Mouse (Mus musculus) C2C12 (cell line): ENCODE results near the gene Gm20441. TPM values are rescaled to one million over a fixed set of nuclear protein-coding genes. Genes with fewer than 3 reads are reported as not detected.

Experiments used
- H3K27me3 ChIP-seq: one replicate; pipeline ENCODE4 v1.6.1; 2011; ENCODE audit not compliant: control insufficient read depth, insufficient read depth, insufficient read length
- H3K36me3 ChIP-seq: one replicate; pipeline ENCODE4 v1.6.1; 2011; ENCODE audit not compliant: control insufficient read depth, insufficient read depth
- H3K4me3 ChIP-seq: one replicate; pipeline ENCODE4 v1.5.1; 2011; ENCODE audit warnings: mild to moderate bottlenecking, control low read depth; ENCODE audit not compliant: poor library complexity, insufficient read depth, severe bottlenecking
- H3K79me2 ChIP-seq: one replicate; pipeline ENCODE4 v1.6.1; 2011; ENCODE audit not compliant: control insufficient read depth, insufficient read depth
- H3K79me3 ChIP-seq: one replicate; pipeline ENCODE4 v1.6.1; 2011; ENCODE audit warnings: low read depth, control low read depth
- H3ac ChIP-seq: one replicate; pipeline ENCODE3; 2011; ENCODE audit warnings: low read depth; ENCODE audit not compliant: control insufficient read depth, insufficient read length
- CEBPB ChIP-seq: IDR thresholded peaks from one replicate; pipeline ENCODE4 v1.6.1; 2011; ENCODE audit warnings: low read depth, mild to moderate bottlenecking, control low read depth, moderate library complexity
- CTCF ChIP-seq: IDR thresholded peaks from one replicate; pipeline ENCODE4 v1.5.1; 2011; ENCODE audit not compliant: control insufficient read depth, insufficient read depth, insufficient read length
- FOSL1 ChIP-seq: IDR thresholded peaks from one replicate; pipeline ENCODE4 v1.8.0; 2011; ENCODE audit warnings: mild to moderate bottlenecking, low read length; ENCODE audit not compliant: poor library complexity, insufficient read depth, severe bottlenecking
- MAX ChIP-seq: IDR thresholded peaks from one replicate; pipeline ENCODE4 v1.6.1; 2011; ENCODE audit warnings: mild to moderate bottlenecking, control low read depth
- MYOD1 ChIP-seq: IDR thresholded peaks from one replicate; pipeline ENCODE4 v1.6.1; 2011; ENCODE audit warnings: low read depth; ENCODE audit not compliant: control insufficient read depth, insufficient read length
- MYOG ChIP-seq: IDR thresholded peaks from one replicate; pipeline ENCODE4 v1.6.1; 2011; ENCODE audit not compliant: control insufficient read depth, insufficient read length; ENCODE audit errors: extremely low read depth
- USF1 ChIP-seq: IDR thresholded peaks from one replicate; pipeline ENCODE4 v1.6.1; 2011; ENCODE audit warnings: low read depth, mild to moderate bottlenecking, control low read depth, moderate library complexity
- polyA plus RNA-seq: library from polyadenylated mRNA; unstranded; fragments of >200 nt; fragmentation: generic; extraction: Trizol; gene quantifications from one replicate; pipeline ENCODE4 v1.2.1, GENCODE M21; 2012; ENCODE audit warnings: missing spikeins

Gene Gm20441
- polyA plus RNA-seq, 1 experiment: not detected

- no peak overlapping the region for H3K4me3 ChIP-seq
- no peaks in the 10 kb centered on the region for H3K79me3 ChIP-seq
- peaks cover 76% of the 10 kb centered on the region for H3K36me3 ChIP-seq
- H3K27me3 ChIP-seq: no peaks in the 10 kb centered on the region
- H3K79me2 ChIP-seq: no peaks in the 10 kb centered on the region
- no peak overlapping the region for H3ac ChIP-seq
- TF ChIP-seq CTCF: no peak
- TF ChIP-seq MYOG: no peak
- no peak for TF ChIP-seq MYOD1
- TF ChIP-seq CEBPB: no peak
- no peak for TF ChIP-seq FOSL1
- TF ChIP-seq USF1: no peak
- TF ChIP-seq MAX: no peak
Measured at GRCm38 (mm10) chr10:75740866-75741265, 39.9 kb downstream of the Gm20441 start.

- Histone ChIP-seq H3K4me3 (no peak overlapping the region), H3ac (no peak overlapping the region), H3K79me2 (no peaks in the 10 kb centered on the region), H3K36me3 (peaks cover 84% of the 10 kb centered on the region), H3K79me3 (no peaks in the 10 kb centered on the region), H3K27me3 (no peaks in the 10 kb centered on the region)
- no peak for TF ChIP-seq FOSL1
Measured at GRCm38 (mm10) chr10:75725449-75725848, 55.3 kb downstream of the Gm20441 start.

Other genes starting within 250 kb of the Gm20441 start
- gene Lrrc75b, start 220.6 kb downstream of the Gm20441 start, polyA plus RNA-seq: 3.8 TPM
- 0.12 TPM for gene Ggt1, start 219.3 kb downstream of the Gm20441 start, polyA plus RNA-seq
- gene Ggt5, start 191.6 kb downstream of the Gm20441 start, polyA plus RNA-seq: not detected
- 0.04 TPM for gene Susd2, start 136.9 kb downstream of the Gm20441 start, polyA plus RNA-seq
- gene Cabin1, start 16.6 kb downstream of the Gm20441 start, polyA plus RNA-seq: 24.5 TPM
- gene Ddt, start 7.5 kb downstream of the Gm20441 start, polyA plus RNA-seq: 27.9 TPM
- 0.13 TPM for gene Gstt3, start 460 bp upstream of the Gm20441 start, polyA plus RNA-seq
- gene Gstt1, start 17.6 kb upstream of the Gm20441 start, polyA plus RNA-seq: 0.76 TPM
- not detected for gene Gstt4, start 41.6 kb upstream of the Gm20441 start, polyA plus RNA-seq
- gene Gstt2, start 56.5 kb upstream of the Gm20441 start, polyA plus RNA-seq: 0.49 TPM
- gene Mif, start 79.3 kb upstream of the Gm20441 start, polyA plus RNA-seq: 2,436 TPM
- 0.25 TPM for gene Derl3, start 112.5 kb upstream of the Gm20441 start, polyA plus RNA-seq
- 133 TPM for gene Smarcb1, start 140.7 kb upstream of the Gm20441 start, polyA plus RNA-seq
- 91.1 TPM for gene Chchd10, start 152.2 kb upstream of the Gm20441 start, polyA plus RNA-seq
- gene Mmp11, start 155.5 kb upstream of the Gm20441 start, polyA plus RNA-seq: 53.2 TPM
- gene Gm867, start 159.7 kb upstream of the Gm20441 start, polyA plus RNA-seq: 0.35 TPM
- 0.13 TPM for gene Vpreb3, start 162.1 kb upstream of the Gm20441 start, polyA plus RNA-seq
- not detected for gene Gm5134, start 173.6 kb upstream of the Gm20441 start, polyA plus RNA-seq